Mouse (Mus musculus) erythroblast, embryonic 14.5 days (primary cell): Measurements from ENCODE around the gene Lrig1.

Source experiments
- GATA1 ChIP-seq: IDR thresholded peaks from 2 replicates; pipeline ENCODE4 v1.6.1; 2012; ENCODE audit warnings: low read length, inconsistent platforms, mixed read lengths
- TAL1 ChIP-seq: IDR thresholded peaks from 3 replicates; pipeline ENCODE4 v1.6.1; 2012; ENCODE audit warnings: low read length, inconsistent platforms, mixed read lengths

DNA sequence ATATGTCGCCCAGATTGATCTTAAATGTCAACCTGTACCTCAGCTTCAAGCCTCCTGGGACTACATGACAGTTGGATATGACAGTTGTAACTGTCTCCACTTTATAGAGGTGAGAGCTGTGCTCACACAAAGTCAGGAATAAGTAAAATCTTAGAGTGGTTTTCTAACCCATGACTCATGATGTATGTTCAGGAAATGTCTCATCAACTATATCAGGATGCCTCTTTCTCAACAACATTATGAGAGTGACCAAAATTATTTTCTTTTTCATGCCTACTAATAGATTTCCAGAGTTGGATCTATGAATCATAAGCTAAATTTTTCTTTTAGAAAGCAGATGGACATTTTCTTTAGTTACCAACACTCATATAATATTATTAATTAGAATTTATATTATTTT lies 6.0 kb upstream of the Lrig1 start:
- TF ChIP-seq TAL1 (no peak), GATA1 (no peak)
